Mouse (Mus musculus) liver, embryonic 15.5 days (tissue): Measurements from ENCODE around the gene Tor3a. TPM values are rescaled to one million over a fixed set of nuclear protein-coding genes. Genes with fewer than 3 reads are reported as not detected.

Experiments
- ATAC-seq: fragments of 200-750 bp; cut with Nextera tagmentation; 2 replicates; pipeline ENCODE4 v1.8.0; 2017; ENCODE audit warnings: moderate number of reproducible peaks, mild to moderate bottlenecking, moderate library complexity; ENCODE audit not compliant: insufficient read depth
- H3K27ac ChIP-seq: fragments of 300-500 bp; sonication (generic); replicated peaks from 2 replicates; pipeline ENCODE4 v1.5.1; 2015; ENCODE audit warnings: mild to moderate bottlenecking, inconsistent platforms
- H3K27me3 ChIP-seq: fragments of 300-500 bp; sonication (generic); 2 replicates; pipeline ENCODE4 v1.6.1; 2015; ENCODE audit warnings: mild to moderate bottlenecking, inconsistent platforms
- H3K36me3 ChIP-seq: fragments of 300-500 bp; sonication (generic); replicated peaks from 2 replicates; pipeline ENCODE4 v1.6.1; 2015; ENCODE audit warnings: moderate library complexity, mild to moderate bottlenecking, inconsistent platforms
- H3K4me1 ChIP-seq: fragments of 300-500 bp; sonication (generic); replicated peaks from 2 replicates; pipeline ENCODE4 v1.6.1; 2015; ENCODE audit warnings: inconsistent platforms
- H3K4me2 ChIP-seq: fragments of 300-500 bp; sonication (generic); 2 replicates; pipeline ENCODE4 v1.6.1; 2015; ENCODE audit warnings: moderate library complexity, mild to moderate bottlenecking, inconsistent platforms
- H3K4me3 ChIP-seq: fragments of 300-500 bp; sonication (generic); replicated peaks from 2 replicates; pipeline ENCODE4 v1.5.1; 2015; ENCODE audit warnings: mild to moderate bottlenecking, inconsistent platforms
- H3K9ac ChIP-seq: fragments of 300-500 bp; sonication (generic); 2 replicates; pipeline ENCODE4 v1.6.1; 2015; ENCODE audit warnings: moderate library complexity, mild to moderate bottlenecking, inconsistent platforms
- H3K9me3 ChIP-seq: fragments of 300-500 bp; sonication (generic); replicated peaks from 2 replicates; pipeline ENCODE4 v1.6.1; 2016; ENCODE audit warnings: inconsistent platforms
- WGBS: fragments of 180-500 bp; shearing (Covaris S2); methylation state at CpG from one replicate; pipeline ENCODE4 v1.1.7; 2015; ENCODE audit warnings: mixed read lengths; ENCODE audit not compliant: insufficient replicate concordance; 5-methylcytosine and 5-hydroxymethylcytosine counted together
- polyA plus RNA-seq: library from polyadenylated mRNA; unstranded; fragments of >200 nt; fragmentation: Nextera tagmentation; extraction: Ambion mirVana; gene quantifications from 2 replicates; pipeline ENCODE4 v1.2.1, GENCODE M21; 2015

Tor3a gene
- polyA plus RNA-seq, 1 experiment from 2014 or later, result 4.4 TPM

DNA sequence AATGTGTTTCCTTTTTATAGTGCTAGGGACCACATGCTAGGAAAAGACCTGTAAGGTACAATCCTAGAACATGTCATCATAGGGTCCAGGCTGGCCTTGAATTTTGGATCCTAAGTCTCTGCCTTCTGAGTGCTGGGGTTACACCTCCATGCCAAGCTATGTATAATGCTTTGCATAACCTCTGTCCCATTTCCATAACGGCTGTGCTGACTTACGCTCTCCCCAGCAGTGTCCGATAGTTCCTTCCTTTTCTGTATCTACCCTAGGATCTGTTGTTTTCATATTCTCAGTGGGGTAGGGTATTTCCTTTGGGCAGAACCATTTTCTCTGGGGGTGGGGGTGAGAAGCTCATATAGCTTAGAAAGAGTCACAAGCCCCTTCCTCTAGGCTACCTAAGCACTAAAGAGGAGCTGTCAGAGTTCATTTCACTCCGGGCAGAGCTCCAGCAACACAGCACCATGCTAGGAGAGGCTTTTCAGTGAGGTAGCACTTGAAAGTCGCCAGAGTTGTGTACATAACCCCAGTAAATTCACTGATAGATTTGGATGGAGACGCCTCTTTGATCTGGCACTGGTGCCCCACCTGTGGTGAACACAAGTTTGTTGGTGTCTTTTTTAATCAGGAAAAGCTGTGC is 21.9 kb downstream of the Tor3a start:
- no peak overlapping the region for H3K4me3 ChIP-seq
- peaks cover 4% of the 10 kb centered on the region; the same call in 1 of the 2 replicates for H3K4me1 ChIP-seq
- H3K9ac ChIP-seq, result no peak overlapping the region
- no peaks in the 10 kb centered on the region for H3K9me3 ChIP-seq
- WGBS, result 36% methylated on average over 6 of the region's 6 CpGs
- no peak overlapping the region for H3K4me2 ChIP-seq
- H3K36me3 ChIP-seq, result 0 out of 2 replicates have a peak, but pooled peaks cover 3% of the 10 kb centered on the region
- H3K27me3 ChIP-seq, result no peaks in the 10 kb centered on the region
- no peak for ATAC-seq
- no peak overlapping the region for H3K27ac ChIP-seq

- no peaks in the 10 kb centered on the region for H3K9me3 ChIP-seq
- no peak overlapping the region for H3K4me3 ChIP-seq
- ATAC-seq, result no peak
- no peak overlapping the region for H3K27ac ChIP-seq
- H3K4me2 ChIP-seq, result no peak overlapping the region
- H3K4me1 ChIP-seq, result no peaks in the 10 kb centered on the region; the same call in 1 of the 2 replicates
- no peak overlapping the region for H3K9ac ChIP-seq
- WGBS, result 74% methylated on average over 9 of the region's 9 CpGs
- H3K36me3 ChIP-seq, result 0 out of 2 replicates have a peak, but pooled peaks cover 5% of the 10 kb centered on the region
- no peaks in the 10 kb centered on the region for H3K27me3 ChIP-seq
Measured at GRCm38 (mm10) chr1:156650631-156651030, 23.5 kb downstream of the Tor3a start.

DNA sequence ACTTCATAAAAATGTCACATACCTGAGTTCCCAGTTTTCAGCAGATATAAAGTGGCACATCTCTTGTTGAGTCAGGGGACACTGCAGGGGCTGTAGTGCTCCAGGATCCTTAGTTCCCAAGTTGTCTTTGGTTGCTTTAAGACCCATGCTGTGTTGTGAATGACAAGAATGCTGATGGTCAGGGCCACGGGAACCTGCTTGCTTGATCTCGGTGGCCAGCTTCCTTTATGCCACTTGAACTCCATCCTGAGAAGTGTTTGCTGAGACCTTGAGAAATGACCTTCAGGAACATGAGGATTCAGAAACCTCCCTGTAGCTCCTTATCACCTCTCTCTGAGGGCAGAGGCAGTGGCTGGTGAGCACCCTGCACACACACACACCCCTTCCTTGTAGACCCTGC is 25.5 kb downstream of the Tor3a start:
- H3K4me3 ChIP-seq, result no peak overlapping the region
- H3K4me2 ChIP-seq, result no peak overlapping the region
- WGBS, result 69% methylated on average over 2 of the region's 2 CpGs
- no peaks in the 10 kb centered on the region for H3K9me3 ChIP-seq
- no peaks in the 10 kb centered on the region; the same call in 1 of the 2 replicates for H3K4me1 ChIP-seq
- no peaks in the 10 kb centered on the region for H3K27me3 ChIP-seq
- no peak overlapping the region for H3K27ac ChIP-seq
- no peak for ATAC-seq
- H3K9ac ChIP-seq, result no peak overlapping the region
- H3K36me3 ChIP-seq, result 0 out of 2 replicates have a peak, but pooled peaks cover 5% of the 10 kb centered on the region

- ATAC-seq, result no peak
- H3K27me3 ChIP-seq, result no peaks in the 10 kb centered on the region
- no peak overlapping the region for H3K27ac ChIP-seq
- no peak overlapping the region for H3K4me3 ChIP-seq
- H3K4me2 ChIP-seq, result no peak overlapping the region
- no peaks in the 10 kb centered on the region for H3K9me3 ChIP-seq
- H3K4me1 ChIP-seq, result peaks cover 5% of the 10 kb centered on the region; the same call in 1 of the 2 replicates
- peaks cover 27% of the 10 kb centered on the region for H3K36me3 ChIP-seq
- 70% methylated on average over 4 of the region's 4 CpGs for WGBS
- no peak overlapping the region for H3K9ac ChIP-seq
Measured at GRCm38 (mm10) chr1:156645971-156646370, 28.2 kb downstream of the Tor3a start.

DNA sequence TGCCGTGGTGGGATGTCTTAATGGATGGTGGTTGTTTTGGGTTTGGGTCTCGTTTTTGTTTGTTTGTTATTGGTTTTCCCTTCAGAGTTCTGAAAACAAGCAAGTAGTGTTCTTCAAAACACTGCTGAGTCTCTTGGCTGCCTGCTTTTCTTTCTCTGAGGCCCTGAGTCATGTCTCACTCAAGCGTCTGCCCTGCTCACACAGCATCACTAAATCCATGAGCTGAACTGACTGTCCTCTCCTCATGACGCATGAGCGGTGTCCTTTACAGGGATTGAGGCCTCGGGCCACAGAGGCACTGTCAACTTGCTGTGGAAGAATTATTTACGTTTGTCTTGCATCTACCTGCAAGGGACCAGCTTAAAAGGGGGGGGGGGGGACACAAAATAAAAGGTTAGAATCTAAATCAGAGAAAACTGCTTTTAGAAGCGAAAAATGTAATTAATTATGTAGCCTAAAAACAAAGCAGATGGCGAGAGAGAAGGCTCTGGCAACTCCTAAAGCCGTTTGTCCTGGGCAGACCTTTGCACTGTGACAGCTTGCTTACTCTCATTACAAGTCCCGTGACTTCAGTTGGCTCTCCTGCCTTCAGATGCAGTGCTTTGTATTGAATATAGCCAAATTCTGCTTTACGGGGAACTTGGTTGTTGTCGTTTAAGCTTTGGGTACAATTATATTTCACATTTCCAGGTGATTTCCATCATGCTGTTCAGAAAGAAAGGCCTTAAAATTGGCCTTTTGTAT is 29.2 kb downstream of the Tor3a start:
- no peak overlapping the region for H3K9ac ChIP-seq
- ATAC-seq, result no peak
- WGBS, result 74% methylated on average over 13 of the region's 13 CpGs
- no peak overlapping the region for H3K27ac ChIP-seq
- H3K4me1 ChIP-seq, result peaks cover 5% of the 10 kb centered on the region; the same call in 1 of the 2 replicates
- peaks cover 36% of the 10 kb centered on the region for H3K36me3 ChIP-seq
- no peak overlapping the region for H3K4me3 ChIP-seq
- no peaks in the 10 kb centered on the region for H3K9me3 ChIP-seq
- H3K27me3 ChIP-seq, result no peaks in the 10 kb centered on the region
- H3K4me2 ChIP-seq, result no peak overlapping the region

GRCm38 (mm10) chr1:156644061-156644460 is 30.1 kb downstream of the Tor3a start:
- H3K27me3 ChIP-seq, result no peaks in the 10 kb centered on the region
- ATAC-seq, result no peak
- H3K9me3 ChIP-seq, result no peaks in the 10 kb centered on the region
- H3K4me2 ChIP-seq, result no peak overlapping the region
- no peak overlapping the region for H3K9ac ChIP-seq
- no peak overlapping the region for H3K27ac ChIP-seq
- H3K4me1 ChIP-seq, result peaks cover 5% of the 10 kb centered on the region; the same call in 1 of the 2 replicates
- peaks cover 36% of the 10 kb centered on the region for H3K36me3 ChIP-seq
- no peak overlapping the region for H3K4me3 ChIP-seq
- 81% methylated on average over 10 of the region's 10 CpGs for WGBS

GRCm38 (mm10) chr1:156642813-156643212 is 31.3 kb downstream of the Tor3a start:
- Histone ChIP-seq H3K4me3 (no peak overlapping the region), H3K9ac (no peak overlapping the region), H3K9me3 (no peaks in the 10 kb centered on the region), H3K36me3 (peaks cover 36% of the 10 kb centered on the region), H3K27me3 (no peaks in the 10 kb centered on the region), H3K27ac (no peak overlapping the region), H3K4me2 (no peak overlapping the region), H3K4me1 (peaks cover 5% of the 10 kb centered on the region; the same call in 1 of the 2 replicates)
- WGBS, result 52% methylated on average over 12 of the region's 12 CpGs
- no peak for ATAC-seq

DNA sequence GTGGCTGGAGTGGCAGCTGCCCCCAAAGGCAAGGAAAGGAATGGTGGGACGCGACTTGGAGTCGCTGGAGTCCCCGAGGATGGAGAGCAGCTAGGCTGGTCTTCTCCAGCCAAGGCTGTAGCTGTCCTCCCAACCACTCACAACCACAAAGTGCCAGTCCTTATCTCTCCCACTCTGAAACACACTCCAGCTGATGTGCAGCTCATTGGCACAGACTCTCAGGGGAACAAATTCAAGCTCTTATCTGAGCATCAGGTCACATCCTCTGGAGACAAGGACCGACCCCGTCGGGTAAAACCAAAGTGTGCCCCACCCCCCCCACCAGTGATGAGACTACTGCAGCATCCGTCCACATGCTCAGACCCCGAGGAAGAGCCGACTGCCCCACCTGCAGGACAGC is 32.3 kb downstream of the Tor3a start:
- Histone ChIP-seq H3K4me3 (no peak overlapping the region), H3K9me3 (no peaks in the 10 kb centered on the region), H3K4me1 (peaks cover 5% of the 10 kb centered on the region; the same call in 1 of the 2 replicates), H3K27ac (no peak overlapping the region), H3K4me2 (no peak overlapping the region), H3K27me3 (no peaks in the 10 kb centered on the region), H3K36me3 (peaks cover 31% of the 10 kb centered on the region), H3K9ac (no peak overlapping the region)
- peak; percentile 32; the same call in 1 of the 2 replicates for ATAC-seq
- WGBS, result 34% methylated on average over 10 of the region's 10 CpGs

DNA sequence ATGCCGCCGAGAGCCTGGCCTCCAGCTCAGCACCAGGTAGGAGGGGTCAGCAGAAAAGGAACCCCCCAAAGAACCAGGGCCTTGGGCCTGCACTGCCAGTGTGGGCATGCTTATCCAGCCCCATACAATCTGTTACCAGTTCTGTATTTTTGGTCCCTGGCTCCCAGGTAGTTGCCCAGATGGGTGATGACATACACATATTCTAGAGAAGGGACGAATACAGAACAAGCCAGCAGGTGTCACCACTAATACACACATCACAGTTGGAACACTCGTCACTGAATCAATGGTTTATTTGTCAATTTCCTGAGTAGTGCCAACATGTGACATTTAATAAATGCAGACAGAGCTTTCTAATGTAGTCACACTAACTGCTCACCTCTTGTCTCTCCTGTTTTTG is 33.6 kb downstream of the Tor3a start:
- 0 out of 2 replicates have a peak, but pooled peaks have one; percentile 11 for ATAC-seq
- peaks cover 34% of the 10 kb centered on the region for H3K36me3 ChIP-seq
- 62% methylated on average over 4 of the region's 4 CpGs for WGBS

GRCm38 (mm10) chr1:156639455-156639854 is 34.7 kb downstream of the Tor3a start:
- no peak overlapping the region for H3K4me3 ChIP-seq
- no peak for ATAC-seq
- no peak overlapping the region for H3K4me2 ChIP-seq
- H3K27ac ChIP-seq, result no peak overlapping the region
- no peak overlapping the region for H3K9ac ChIP-seq
- peaks cover 41% of the 10 kb centered on the region for H3K36me3 ChIP-seq
- H3K9me3 ChIP-seq, result no peaks in the 10 kb centered on the region
- no peaks in the 10 kb centered on the region for H3K27me3 ChIP-seq
- peaks cover 5% of the 10 kb centered on the region; the same call in 1 of the 2 replicates for H3K4me1 ChIP-seq
- WGBS, result 84% methylated on average over 5 of the region's 5 CpGs

More for the DNA sequence above, 33.6 kb downstream of the Tor3a start:
- peaks cover 5% of the 10 kb centered on the region; the same call in 1 of the 2 replicates for H3K4me1 ChIP-seq
- H3K4me3 ChIP-seq, result no peak overlapping the region
- no peaks in the 10 kb centered on the region for H3K27me3 ChIP-seq
- no peaks in the 10 kb centered on the region for H3K9me3 ChIP-seq
- H3K27ac ChIP-seq, result no peak overlapping the region
- no peak overlapping the region for H3K9ac ChIP-seq
- H3K4me2 ChIP-seq, result no peak overlapping the region

DNA sequence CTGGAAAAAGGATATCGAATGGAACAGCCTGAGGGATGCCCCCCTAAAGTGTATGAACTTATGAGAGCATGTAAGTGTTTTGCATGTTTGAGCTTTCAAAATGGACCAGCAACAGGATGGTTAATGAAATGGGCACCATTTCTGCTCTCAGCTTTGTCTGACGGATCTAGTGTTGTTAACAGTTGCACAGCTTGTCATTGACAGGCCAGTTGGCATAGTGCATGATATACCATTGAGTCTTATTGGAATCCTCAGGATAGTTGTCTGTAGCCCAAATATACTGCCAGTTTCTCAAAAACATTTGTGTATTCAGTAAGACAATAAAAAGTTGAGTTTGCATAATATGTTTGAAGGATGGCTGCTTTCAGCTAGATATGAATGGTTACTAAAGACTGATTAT is 39.0 kb downstream of the Tor3a start:
- peaks cover 47% of the 10 kb centered on the region for H3K36me3 ChIP-seq
- H3K27me3 ChIP-seq, result no peaks in the 10 kb centered on the region
- no peak overlapping the region for H3K4me2 ChIP-seq
- H3K4me1 ChIP-seq, result no peaks in the 10 kb centered on the region
- H3K4me3 ChIP-seq, result no peak overlapping the region
- no peak overlapping the region for H3K27ac ChIP-seq
- 70% methylated on average over 2 of the region's 2 CpGs for WGBS
- no peak overlapping the region for H3K9ac ChIP-seq
- H3K9me3 ChIP-seq, result no peaks in the 10 kb centered on the region
- no peak for ATAC-seq
